Mouse (Mus musculus): ENCODE data around the gene Uckl1.

GRCm38 (mm10) chr2:181571941-181572670 is 12.6 kb downstream of the Uckl1 start:
- TF ChIP-seq CTCF (IDR thresholded peaks at IDR 0.05; ENCODE audit: borderline replicate concordance, insufficient read depth, low read length) (no peak), POLR2A (IDR thresholded peaks at IDR 0.05; ENCODE audit: low read depth, low read length) (no peak)

Measured in embryonic fibroblast, embryonic 13.5 days (primary cell).